Mouse (Mus musculus) cerebellum, postnatal 10 days (tissue): ENCODE results near the gene Olfr1307.

Source experiments
- DNase-seq, 2 experiments: peaks; one replicate each; pipeline ENCODE4 v3.0.0; 2021; ENCODE audit warnings: mixed read lengths in 2 of 2

Olfr1307 gene

DNA sequence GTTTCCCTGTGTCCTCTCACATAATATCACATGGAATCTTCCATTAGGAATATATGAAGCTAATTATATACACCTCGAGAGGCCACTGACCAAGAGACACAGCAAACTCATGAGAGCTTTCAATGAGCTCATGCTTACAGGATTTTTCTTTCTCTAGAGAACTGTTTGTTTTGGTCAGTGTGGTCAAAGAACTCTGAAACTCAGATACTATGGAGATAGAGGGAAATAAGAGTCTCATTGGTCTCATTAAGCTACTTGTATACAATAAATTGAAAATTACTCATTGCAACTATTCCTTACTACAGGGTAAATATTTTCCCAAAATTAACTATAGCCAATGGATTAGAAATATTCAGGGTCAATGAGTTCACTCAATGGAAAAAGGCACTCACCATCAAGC lies at the start of gene Olfr1307:
Gene Olfr1307, minus strand, starts transcription at position 101 of the 400 bp plus-strand sequence.
- no peak for DNase-seq

DNA sequence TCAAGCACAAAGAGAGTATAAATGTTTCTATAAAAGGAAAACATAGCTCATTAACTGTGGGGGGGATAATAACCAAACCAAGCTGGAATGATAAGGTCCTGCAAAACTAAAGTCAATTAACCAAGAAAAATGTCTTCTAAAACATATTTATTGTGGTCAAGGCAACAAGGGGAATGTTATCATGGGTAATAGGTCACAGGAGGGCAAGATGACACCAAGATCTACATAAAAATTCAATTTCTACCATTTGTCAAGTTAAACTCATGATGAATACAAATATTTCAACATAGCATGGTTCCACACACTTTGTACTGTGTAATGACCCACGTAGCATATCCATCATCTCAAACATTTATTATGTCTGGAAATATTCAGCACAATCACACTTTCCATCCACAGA lies 40.9 kb upstream of the Olfr1307 start, which contains the start of gene Olfr1309:
Gene Olfr1309, minus strand, starts transcription at position 101 of the 400 bp plus-strand sequence.
- DNase-seq: no peak

DNA sequence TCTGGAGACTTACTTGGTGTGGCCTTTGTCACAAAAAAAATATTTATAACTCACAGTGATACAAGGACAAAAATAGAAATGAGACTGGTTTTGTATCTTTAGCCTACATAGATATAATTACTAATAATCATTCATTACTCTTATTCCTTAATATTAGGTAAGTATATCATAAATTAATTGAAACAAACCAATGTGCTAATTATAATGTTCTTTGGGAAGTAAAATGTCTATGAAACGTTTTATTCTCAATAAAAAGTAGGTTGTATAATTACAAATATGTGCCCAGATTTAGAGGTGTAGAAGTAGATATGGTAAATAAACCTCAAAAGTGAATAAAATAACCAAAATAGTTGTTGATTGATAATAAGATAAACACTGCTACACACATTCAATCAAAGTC lies 15.6 kb upstream of the Olfr1307 start, which contains the start of gene Olfr1308:
Gene Olfr1308, minus strand, starts transcription at position 101 of the 400 bp plus-strand sequence.
- no peak for DNase-seq

DNA sequence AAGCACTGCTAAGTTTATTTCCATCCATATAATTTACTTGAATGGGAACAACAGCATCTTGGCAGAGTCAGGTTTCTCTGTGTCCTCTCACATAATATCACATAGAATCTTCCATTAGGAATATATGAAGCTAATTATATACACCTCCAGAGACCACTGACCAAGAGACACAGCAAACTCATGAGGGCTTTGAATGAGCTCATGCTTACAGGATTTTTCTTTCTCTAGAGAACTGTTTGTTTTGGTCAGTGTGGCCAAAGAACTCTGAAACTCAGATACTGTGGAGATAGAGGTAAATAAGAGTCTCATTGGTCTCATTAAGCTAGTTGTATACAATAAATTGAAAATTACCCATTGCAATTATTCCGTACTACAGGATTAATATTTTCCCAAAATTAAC lies 33.1 kb downstream of the Olfr1307 start, which contains the start of gene Olfr1306:
Gene Olfr1306, minus strand, starts transcription at position 101 of the 400 bp plus-strand sequence.
- no peak for DNase-seq
